Mouse (Mus musculus): ENCODE results near the gene Bahcc1. TPM values are rescaled to one million over a fixed set of nuclear protein-coding genes. Genes with fewer than 3 reads are reported as not detected.
A peak's percentile ranks its signal among the peaks of the same experiment; 100 is the strongest.

Bahcc1 gene
- polyA plus RNA-seq, 1 experiment from 2014 or later = 10.4 TPM

GRCm38 (mm10) chr11:120188481-120189441 is 44.0 kb upstream of the Bahcc1 start:
- Histone ChIP-seq H3K4me3 (replicated peaks) (peak overlapping the region; percentile 61), H3K27ac (replicated peaks) (peak overlapping the region; percentile 93), H3K9ac (replicated peaks) (peak overlapping the region; percentile 79), H3K27me3 (replicated peaks) (no peaks in the 10 kb centered on the region), H3K9me3 (replicated peaks) (no peaks in the 10 kb centered on the region), H3K4me1 (peaks cover 54% of the 10 kb centered on the region), H3K4me2 (peak overlapping the region; percentile 83), H3K36me3 (no peaks in the 10 kb centered on the region)
- peak; percentile 3; the same call in 1 of the 2 replicates for ATAC-seq (ENCODE audit: low FRiP score)
- under 1% methylated on average over 41 of the region's 41 CpGs for WGBS

GRCm38 (mm10) chr11:120189459-120190312 is 43.1 kb upstream of the Bahcc1 start:
- Histone ChIP-seq H3K9ac (replicated peaks) (peak overlapping the region; percentile 79), H3K27me3 (replicated peaks) (no peaks in the 10 kb centered on the region), H3K27ac (replicated peaks) (peak overlapping the region; percentile 93), H3K36me3 (no peaks in the 10 kb centered on the region), H3K4me1 (peaks cover 45% of the 10 kb centered on the region), H3K4me3 (replicated peaks) (peak overlapping the region; percentile 61), H3K9me3 (replicated peaks) (no peaks in the 10 kb centered on the region), H3K4me2 (peak overlapping the region; percentile 83)
- WGBS = 0% methylated on average over 64 of the region's 68 CpGs
- ATAC-seq (ENCODE audit: low FRiP score) = peak; percentile 94

- ATAC-seq (ENCODE audit: low FRiP score) = no peak
- H3K27me3 ChIP-seq (replicated peaks) = no peaks in the 10 kb centered on the region
- peak overlapping the region; percentile 61; the same call in 1 of the 2 replicates for H3K4me3 ChIP-seq (replicated peaks)
- H3K27ac ChIP-seq (replicated peaks) = peak overlapping the region; percentile 86
- peak overlapping the region; percentile 53 for H3K9ac ChIP-seq (replicated peaks)
- peak overlapping the region; percentile 83 for H3K4me2 ChIP-seq
- H3K4me1 ChIP-seq = peaks cover 34% of the 10 kb centered on the region
- 37% methylated on average over 14 of the region's 14 CpGs for WGBS
- no peaks in the 10 kb centered on the region for H3K9me3 ChIP-seq (replicated peaks)
- H3K36me3 ChIP-seq = no peaks in the 10 kb centered on the region
These were observed 42.0 kb upstream of the Bahcc1 start for GRCm38 (mm10) chr11:120190526-120191412.

GRCm38 (mm10) chr11:120198831-120199230 is 33.9 kb upstream of the Bahcc1 start:
- peaks cover 6% of the 10 kb centered on the region for H3K4me1 ChIP-seq
- no peaks in the 10 kb centered on the region for H3K36me3 ChIP-seq
- WGBS = 25% methylated on average over 13 of the region's 13 CpGs
- H3K9me3 ChIP-seq (replicated peaks) = no peaks in the 10 kb centered on the region
- no peak overlapping the region for H3K9ac ChIP-seq (replicated peaks)
- H3K27me3 ChIP-seq (replicated peaks) = no peaks in the 10 kb centered on the region
- H3K4me3 ChIP-seq (replicated peaks) = no peak overlapping the region
- H3K27ac ChIP-seq (replicated peaks) = no peak overlapping the region
- H3K4me2 ChIP-seq = no peak overlapping the region
- ATAC-seq (ENCODE audit: low FRiP score) = no peak

GRCm38 (mm10) chr11:120199766-120200165 is 33.0 kb upstream of the Bahcc1 start:
- no peak overlapping the region for H3K9ac ChIP-seq (replicated peaks)
- WGBS = 84% methylated on average over 7 of the region's 7 CpGs
- H3K4me2 ChIP-seq = no peak overlapping the region
- H3K27me3 ChIP-seq (replicated peaks) = no peaks in the 10 kb centered on the region
- H3K27ac ChIP-seq (replicated peaks) = no peak overlapping the region
- no peaks in the 10 kb centered on the region for H3K36me3 ChIP-seq
- no peaks in the 10 kb centered on the region for H3K9me3 ChIP-seq (replicated peaks)
- H3K4me1 ChIP-seq = peaks cover 6% of the 10 kb centered on the region
- ATAC-seq (ENCODE audit: low FRiP score) = no peak
- H3K4me3 ChIP-seq (replicated peaks) = no peak overlapping the region

- peaks cover 6% of the 10 kb centered on the region for H3K4me1 ChIP-seq
- 68% methylated on average over 6 of the region's 6 CpGs for WGBS
- no peak for ATAC-seq (ENCODE audit: low FRiP score)
- no peak overlapping the region for H3K9ac ChIP-seq (replicated peaks)
- H3K9me3 ChIP-seq (replicated peaks) = no peaks in the 10 kb centered on the region
- no peak overlapping the region for H3K4me3 ChIP-seq (replicated peaks)
- H3K27ac ChIP-seq (replicated peaks) = no peak overlapping the region
- H3K4me2 ChIP-seq = no peak overlapping the region
- no peaks in the 10 kb centered on the region for H3K27me3 ChIP-seq (replicated peaks)
- H3K36me3 ChIP-seq = no peaks in the 10 kb centered on the region
These were observed 32.1 kb upstream of the Bahcc1 start for GRCm38 (mm10) chr11:120200621-120201020.

- Histone ChIP-seq H3K4me3 (replicated peaks) (no peak overlapping the region), H3K9me3 (replicated peaks) (no peaks in the 10 kb centered on the region), H3K4me2 (no peak overlapping the region), H3K9ac (replicated peaks) (no peak overlapping the region), H3K27ac (replicated peaks) (no peak overlapping the region), H3K36me3 (no peaks in the 10 kb centered on the region), H3K27me3 (replicated peaks) (no peaks in the 10 kb centered on the region), H3K4me1 (peaks cover 8% of the 10 kb centered on the region)
- ATAC-seq (ENCODE audit: low FRiP score) = no peak
- WGBS = 93% methylated on average over 5 of the region's 5 CpGs
These were observed 28.5 kb upstream of the Bahcc1 start for GRCm38 (mm10) chr11:120204200-120204599.

- WGBS = 60% methylated on average over 9 of the region's 9 CpGs
- no peak overlapping the region for H3K4me2 ChIP-seq
- no peak overlapping the region for H3K9ac ChIP-seq (replicated peaks)
- H3K27ac ChIP-seq (replicated peaks) = 0 out of 2 replicates have a peak overlapping the region, but pooled peaks have one; percentile 18
- H3K4me3 ChIP-seq (replicated peaks) = no peak overlapping the region
- no peak for ATAC-seq (ENCODE audit: low FRiP score)
- no peaks in the 10 kb centered on the region for H3K36me3 ChIP-seq
- H3K27me3 ChIP-seq (replicated peaks) = no peaks in the 10 kb centered on the region
- H3K9me3 ChIP-seq (replicated peaks) = no peaks in the 10 kb centered on the region
- peaks cover 7% of the 10 kb centered on the region; the same call in 1 of the 2 replicates for H3K4me1 ChIP-seq
These were observed 26.6 kb upstream of the Bahcc1 start for GRCm38 (mm10) chr11:120206069-120206668.

GRCm38 (mm10) chr11:120206669-120207090 is 26.1 kb upstream of the Bahcc1 start:
- H3K27ac ChIP-seq (replicated peaks) = 0 out of 2 replicates have a peak overlapping the region, but pooled peaks have one; percentile 18
- no peaks in the 10 kb centered on the region for H3K27me3 ChIP-seq (replicated peaks)
- 58% methylated on average over 5 of the region's 5 CpGs for WGBS
- no peak for ATAC-seq (ENCODE audit: low FRiP score)
- peaks cover 7% of the 10 kb centered on the region; the same call in 1 of the 2 replicates for H3K4me1 ChIP-seq
- H3K9ac ChIP-seq (replicated peaks) = no peak overlapping the region
- 0 out of 2 replicates have a peak overlapping the region, but pooled peaks have one; percentile 5 for H3K4me2 ChIP-seq
- no peaks in the 10 kb centered on the region for H3K36me3 ChIP-seq
- H3K9me3 ChIP-seq (replicated peaks) = no peaks in the 10 kb centered on the region
- no peak overlapping the region for H3K4me3 ChIP-seq (replicated peaks)

GRCm38 (mm10) chr11:120208848-120209247 is 23.9 kb upstream of the Bahcc1 start:
- ATAC-seq (ENCODE audit: low FRiP score) = no peak
- no peak overlapping the region for H3K4me2 ChIP-seq
- no peak overlapping the region for H3K27ac ChIP-seq (replicated peaks)
- H3K27me3 ChIP-seq (replicated peaks) = no peaks in the 10 kb centered on the region
- WGBS = 59% methylated on average over 2 of the region's 2 CpGs
- H3K4me3 ChIP-seq (replicated peaks) = no peak overlapping the region
- no peak overlapping the region for H3K9ac ChIP-seq (replicated peaks)
- no peaks in the 10 kb centered on the region for H3K9me3 ChIP-seq (replicated peaks)
- H3K4me1 ChIP-seq = peaks cover 7% of the 10 kb centered on the region; the same call in 1 of the 2 replicates
- H3K36me3 ChIP-seq = no peaks in the 10 kb centered on the region

Measured in neural tube, embryonic 15.5 days (tissue).